Mouse (Mus musculus) stomach, postnatal 0 days (tissue): ENCODE data around the gene Gm45716. TPM values are rescaled to one million over a fixed set of nuclear protein-coding genes. Genes with fewer than 3 reads are reported as not detected.

Experiments used
- ATAC-seq: fragments of 200-750 bp; cut with Nextera tagmentation; 2 replicates; pipeline ENCODE4 v1.8.0; 2017; ENCODE audit not compliant: low FRiP score, low TSS enrichment
- DNase-seq: peaks from one replicate; pipeline ENCODE4 v3.0.0-alpha.2; 2016; ENCODE audit warnings: low spot score
- H3K27ac ChIP-seq: fragments of 300-500 bp; sonication (generic); replicated peaks from 2 replicates; pipeline ENCODE4 v1.5.1; 2014; ENCODE audit warnings: mild to moderate bottlenecking, control low read depth
- H3K27me3 ChIP-seq: fragments of 300-500 bp; sonication (generic); 2 replicates; pipeline ENCODE4 v1.6.1; 2014; ENCODE audit warnings: low read length; ENCODE audit not compliant: control insufficient read depth, insufficient read depth
- H3K36me3 ChIP-seq: fragments of 300-500 bp; sonication (generic); 2 replicates; pipeline ENCODE4 v1.6.1; 2014; ENCODE audit warnings: low read length, mixed read lengths; ENCODE audit not compliant: control insufficient read depth, insufficient read depth
- H3K4me1 ChIP-seq: fragments of 300-500 bp; sonication (generic); replicated peaks from 2 replicates; pipeline ENCODE4 v1.6.1; 2014; ENCODE audit warnings: antibody characterized with exemption; ENCODE audit not compliant: control insufficient read depth, insufficient read depth
- H3K4me2 ChIP-seq: fragments of 300-500 bp; sonication (generic); replicated peaks from 2 replicates; pipeline ENCODE4 v1.6.1; 2014; ENCODE audit warnings: low read depth, mild to moderate bottlenecking, control low read depth, moderate library complexity
- H3K4me3 ChIP-seq: fragments of 300-500 bp; sonication (generic); 2 replicates; pipeline ENCODE4 v1.5.1; 2014; ENCODE audit warnings: low read depth, low read length, control low read depth
- H3K9ac ChIP-seq: fragments of 300-500 bp; sonication (generic); 2 replicates; pipeline ENCODE4 v1.6.1; 2014; ENCODE audit warnings: mild to moderate bottlenecking, low read length, control low read depth, mixed read lengths
- H3K9me3 ChIP-seq: fragments of 300-500 bp; sonication (generic); 2 replicates; pipeline ENCODE4 v1.6.1; 2016; ENCODE audit warnings: low read length; ENCODE audit not compliant: control insufficient read depth
- CTCF ChIP-seq: IDR thresholded peaks from 2 replicates; pipeline ENCODE4 v1.5.1; 2016; ENCODE audit warnings: antibody characterized with exemption, low read depth, mild to moderate bottlenecking, moderate library complexity
- EP300 ChIP-seq: optimal IDR thresholded peaks from 2 replicates; pipeline ENCODE3; 2016; ENCODE audit warnings: antibody characterized with exemption
- WGBS: fragments of 180-500 bp; shearing (Covaris S2); extraction: QIAGEN DNeasy Blood & Tissue Kit; methylation state at CpG from one replicate; pipeline ENCODE4 v1.1.7; 2014; 5-methylcytosine and 5-hydroxymethylcytosine counted together
- polyA plus RNA-seq: library from polyadenylated mRNA; unstranded; fragments of >200 nt; fragmentation: Nextera tagmentation; extraction: Ambion mirVana; gene quantifications from 2 replicates; pipeline ENCODE4 v1.2.1, GENCODE M21; 2015

Gene Gm45716
- polyA plus RNA-seq, 1 experiment from 2014 or later: 7.0 TPM

DNA sequence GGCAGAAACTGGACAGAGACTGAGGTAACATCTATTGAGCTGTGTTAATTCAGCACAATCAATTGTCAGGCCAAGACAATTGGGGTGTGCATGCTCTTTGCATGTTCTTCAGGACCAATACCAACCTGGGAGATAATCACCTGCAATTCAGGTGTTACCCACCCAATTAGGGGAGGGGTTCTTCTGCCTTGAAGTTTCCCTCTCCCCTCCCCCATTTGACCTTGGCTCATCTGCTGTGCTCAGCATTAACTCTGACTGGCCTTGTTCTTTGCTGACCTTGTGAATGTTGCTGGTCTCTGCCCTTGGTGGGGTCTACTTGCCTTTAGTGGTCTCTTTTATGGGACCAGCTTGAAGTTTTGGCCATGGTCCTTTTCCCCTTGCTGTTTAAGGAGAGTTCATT lies 42.3 kb downstream of the Gm45716 start:
- no peak for TF ChIP-seq CTCF
- TF ChIP-seq EP300: no peak
- H3K4me3 ChIP-seq: no peak overlapping the region
- ATAC-seq: no peak

DNA sequence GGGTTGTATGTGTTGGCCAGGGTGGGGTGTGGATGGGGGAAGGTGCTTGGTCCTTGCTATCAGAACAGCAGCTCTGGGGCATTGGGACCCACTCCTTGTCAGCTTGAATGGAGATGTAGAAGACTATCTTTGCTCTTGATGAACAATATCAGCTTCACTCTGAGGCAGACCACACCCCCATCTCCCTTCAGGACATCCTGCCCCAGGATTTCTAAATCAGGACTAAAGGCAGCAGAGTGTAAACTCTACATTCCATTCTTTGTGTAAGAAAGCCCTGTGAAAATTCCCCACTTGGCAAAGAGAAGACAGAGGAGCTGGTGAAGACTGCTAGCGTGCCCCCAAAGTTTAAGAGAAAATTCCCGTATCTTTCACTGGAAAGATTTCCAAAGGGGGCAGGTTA lies 43.2 kb downstream of the Gm45716 start:
- Histone ChIP-seq H3K9ac (no peak overlapping the region), H3K9me3 (no peaks in the 10 kb centered on the region), H3K27ac (0 out of 2 replicates have a peak overlapping the region, but pooled peaks have one; percentile 18), H3K4me3 (no peak overlapping the region), H3K36me3 (no peaks in the 10 kb centered on the region), H3K4me1 (no peaks in the 10 kb centered on the region), H3K27me3 (no peaks in the 10 kb centered on the region), H3K4me2 (no peak overlapping the region)
- ATAC-seq (no peak), DNase-seq (no peak)
- no peak for TF ChIP-seq CTCF
- no peak for TF ChIP-seq EP300
- 30% methylated on average over 2 of the region's 2 CpGs for WGBS

More for the DNA sequence above, 42.3 kb downstream of the Gm45716 start:
- no peak for DNase-seq
- Histone ChIP-seq H3K27me3 (no peaks in the 10 kb centered on the region), H3K4me2 (no peak overlapping the region), H3K9ac (no peak overlapping the region), H3K27ac (no peak overlapping the region), H3K36me3 (no peaks in the 10 kb centered on the region), H3K4me1 (no peaks in the 10 kb centered on the region), H3K9me3 (no peaks in the 10 kb centered on the region)

- ATAC-seq (no peak), DNase-seq (no peak)
- no peaks in the 10 kb centered on the region for H3K9me3 ChIP-seq
- H3K27me3 ChIP-seq: no peaks in the 10 kb centered on the region
- no peak overlapping the region for H3K9ac ChIP-seq
- no peak overlapping the region for H3K4me2 ChIP-seq
- no peaks in the 10 kb centered on the region for H3K4me1 ChIP-seq
- TF ChIP-seq CTCF (no peak), EP300 (no peak)
- 19% methylated on average over 2 of the region's 2 CpGs for WGBS
- no peaks in the 10 kb centered on the region for H3K36me3 ChIP-seq
- no peak overlapping the region; the same call in 1 of the 2 replicates for H3K27ac ChIP-seq
- H3K4me3 ChIP-seq: no peak overlapping the region
These were observed 44.1 kb downstream of the Gm45716 start for GRCm38 (mm10) chr11:90231631-90232030.

- DNase-seq (no peak), ATAC-seq (peak; percentile 21; the same call in 1 of the 2 replicates)
- no peak for TF ChIP-seq EP300
- TF ChIP-seq CTCF: no peak
- H3K9me3 ChIP-seq: no peaks in the 10 kb centered on the region
- no peaks in the 10 kb centered on the region for H3K27me3 ChIP-seq
- H3K36me3 ChIP-seq: no peaks in the 10 kb centered on the region
- no peak overlapping the region for H3K9ac ChIP-seq
- no peak overlapping the region for H3K27ac ChIP-seq
- no peaks in the 10 kb centered on the region for H3K4me1 ChIP-seq
- H3K4me3 ChIP-seq: no peak overlapping the region
- no peak overlapping the region for H3K4me2 ChIP-seq
- 13% methylated on average over 4 of the region's 4 CpGs for WGBS
These were observed 45.2 kb downstream of the Gm45716 start for GRCm38 (mm10) chr11:90232685-90233084.

- no peak for DNase-seq
- no peaks in the 10 kb centered on the region for H3K27me3 ChIP-seq
- no peaks in the 10 kb centered on the region for H3K4me1 ChIP-seq
- no peak overlapping the region for H3K27ac ChIP-seq
- no peak overlapping the region for H3K9ac ChIP-seq
- WGBS: 74% methylated on average over 5 of the region's 5 CpGs
- no peaks in the 10 kb centered on the region for H3K9me3 ChIP-seq
- no peaks in the 10 kb centered on the region for H3K36me3 ChIP-seq
- no peak overlapping the region for H3K4me3 ChIP-seq
- H3K4me2 ChIP-seq: no peak overlapping the region
- no peak for ATAC-seq
- TF ChIP-seq CTCF (no peak), EP300 (no peak)
These were observed 47.7 kb downstream of the Gm45716 start for GRCm38 (mm10) chr11:90235221-90235620.

DNA sequence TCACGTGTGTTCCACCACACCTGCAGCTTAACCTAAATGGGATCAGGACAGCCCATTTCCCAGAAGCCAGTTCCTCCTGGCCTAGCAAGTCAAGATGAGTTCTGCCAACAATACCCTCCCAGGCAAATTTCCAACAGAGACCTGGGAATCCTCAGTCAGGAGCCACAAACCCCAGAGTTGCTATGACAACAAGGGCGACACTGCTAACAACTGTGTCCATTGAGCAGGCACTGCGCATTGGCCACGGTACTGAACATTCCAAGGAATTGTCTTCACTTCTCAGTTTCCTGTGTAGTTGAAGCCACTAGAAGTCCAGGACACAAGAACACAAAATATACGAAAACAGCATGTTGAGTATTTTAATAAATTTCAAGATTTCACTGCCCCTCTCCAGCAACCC lies 50.1 kb downstream of the Gm45716 start:
- no peaks in the 10 kb centered on the region for H3K9me3 ChIP-seq
- WGBS: 82% methylated on average over 5 of the region's 5 CpGs
- no peak for DNase-seq
- no peak for ATAC-seq
- no peak for TF ChIP-seq CTCF
- no peak for TF ChIP-seq EP300
- no peaks in the 10 kb centered on the region for H3K27me3 ChIP-seq
- H3K4me3 ChIP-seq: no peak overlapping the region
- H3K4me2 ChIP-seq: no peak overlapping the region
- no peak overlapping the region for H3K9ac ChIP-seq
- no peaks in the 10 kb centered on the region for H3K4me1 ChIP-seq
- no peaks in the 10 kb centered on the region for H3K36me3 ChIP-seq
- no peak overlapping the region for H3K27ac ChIP-seq
